Mouse (Mus musculus) embryonic facial prominence, embryonic 11.5 days (tissue): ENCODE measurements around the gene Gkap1. TPM values are rescaled to one million over a fixed set of nuclear protein-coding genes. Genes with fewer than 3 reads are reported as not detected.
A peak's percentile ranks its signal among the peaks of the same experiment; 100 is the strongest.

ENCODE experiments used
- ATAC-seq: fragments of 200-750 bp; cut with Nextera tagmentation; replicated peaks from 2 replicates; pipeline ENCODE4 v1.8.0; 2017; ENCODE audit warnings: low read depth; ENCODE audit not compliant: insufficient number of reproducible peaks, low FRiP score, low TSS enrichment
- DNase-seq: peaks from one replicate; pipeline ENCODE4 v3.0.0-alpha.2; 2015; ENCODE audit warnings: low spot score
- H3K27ac ChIP-seq: fragments of 300-500 bp; sonication (generic); replicated peaks from 2 replicates; pipeline ENCODE4 v1.5.1; 2014; ENCODE audit warnings: mild to moderate bottlenecking, low read depth, low read length, control low read depth
- H3K27me3 ChIP-seq: fragments of 300-500 bp; sonication (generic); 2 replicates; pipeline ENCODE4 v1.6.1; 2014; ENCODE audit warnings: mild to moderate bottlenecking, low read length, moderate library complexity, mixed read lengths; ENCODE audit not compliant: control insufficient read depth, insufficient read depth
- H3K36me3 ChIP-seq: fragments of 300-500 bp; sonication (generic); replicated peaks from 2 replicates; pipeline ENCODE4 v1.6.1; 2014; ENCODE audit warnings: low read depth, mild to moderate bottlenecking, low read length, moderate library complexity, mixed read lengths; ENCODE audit not compliant: control insufficient read depth, insufficient read depth
- H3K4me1 ChIP-seq: fragments of 300-500 bp; sonication (generic); 2 replicates; pipeline ENCODE4 v1.6.1; 2014; ENCODE audit warnings: low read length, mixed read lengths; ENCODE audit not compliant: control insufficient read depth, insufficient read depth
- H3K4me2 ChIP-seq: fragments of 300-500 bp; sonication (generic); 2 replicates; pipeline ENCODE4 v1.6.1; 2014; ENCODE audit warnings: low read depth, mild to moderate bottlenecking, control low read depth, low read length, moderate library complexity
- H3K4me3 ChIP-seq: fragments of 300-500 bp; sonication (generic); 2 replicates; pipeline ENCODE4 v1.5.1; 2014; ENCODE audit warnings: low read depth, low read length, control low read depth
- H3K9ac ChIP-seq: fragments of 300-500 bp; sonication (generic); replicated peaks from 2 replicates; pipeline ENCODE4 v1.6.1; 2014; ENCODE audit warnings: mild to moderate bottlenecking, control low read depth, low read length
- H3K9me3 ChIP-seq: fragments of 300-500 bp; sonication (generic); replicated peaks from 2 replicates; pipeline ENCODE4 v1.6.1; 2016; ENCODE audit warnings: mild to moderate bottlenecking, low read length, inconsistent platforms, mixed read lengths; ENCODE audit not compliant: control insufficient read depth
- WGBS: fragments of 180-500 bp; shearing (Covaris S2); extraction: QIAGEN DNeasy Blood & Tissue Kit; methylation state at CpG from one replicate; pipeline ENCODE4 v1.1.7; 2014; 5-methylcytosine and 5-hydroxymethylcytosine counted together
- polyA plus RNA-seq: library from polyadenylated mRNA; unstranded; fragments of >200 nt; fragmentation: Nextera tagmentation; extraction: Ambion mirVana; gene quantifications from 2 replicates; pipeline ENCODE4 v1.2.1, GENCODE M21; 2014

Gkap1 gene
- polyA plus RNA-seq, 1 experiment from 2014 or later: 31.2 TPM

DNA sequence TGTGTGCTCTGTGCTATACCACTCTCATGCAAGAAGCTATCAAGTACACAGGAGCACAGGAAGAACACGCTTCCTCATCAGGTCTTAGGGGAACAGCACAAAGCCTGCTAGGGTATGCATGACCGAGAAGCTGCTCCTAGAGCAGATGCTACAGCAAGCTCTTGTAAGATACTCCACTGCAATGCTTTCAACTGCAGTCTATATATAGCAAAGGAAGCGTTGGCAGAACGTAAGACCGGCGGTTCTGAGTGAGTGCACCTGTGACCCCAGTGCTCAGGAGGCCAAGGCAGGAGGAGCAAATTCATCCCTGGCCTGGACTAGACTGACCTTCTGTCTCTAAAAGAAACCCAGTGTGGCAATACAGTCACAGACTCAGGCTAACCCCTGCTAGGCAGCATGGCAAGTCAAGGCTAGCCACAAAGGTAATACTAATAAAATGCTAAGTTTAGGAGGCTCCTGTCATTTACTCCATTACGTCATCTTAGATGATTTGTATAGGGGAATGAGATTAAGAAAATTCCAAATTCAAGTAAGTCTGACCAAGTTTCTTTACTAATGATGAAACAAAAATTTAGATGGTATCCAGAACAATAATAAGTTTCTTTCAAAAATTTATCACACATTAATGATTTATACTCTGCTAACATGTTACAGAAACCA is 77.4 kb downstream of the Gkap1 start:
- Histone ChIP-seq H3K36me3 (no peaks in the 10 kb centered on the region), H3K4me2 (no peak overlapping the region), H3K9ac (no peak overlapping the region), H3K4me1 (no peaks in the 10 kb centered on the region), H3K27ac (no peak overlapping the region), H3K9me3 (no peaks in the 10 kb centered on the region), H3K27me3 (no peaks in the 10 kb centered on the region), H3K4me3 (no peak overlapping the region)
- no peak for DNase-seq
- 89% methylated on average over 7 of the region's 7 CpGs for WGBS
- ATAC-seq: no peak

GRCm38 (mm10) chr13:58197211-58197610 is 78.3 kb downstream of the Gkap1 start:
- no peak for ATAC-seq
- Histone ChIP-seq H3K27me3 (no peaks in the 10 kb centered on the region), H3K36me3 (no peaks in the 10 kb centered on the region), H3K27ac (no peak overlapping the region), H3K4me3 (no peak overlapping the region), H3K4me2 (no peak overlapping the region), H3K9ac (no peak overlapping the region), H3K9me3 (no peaks in the 10 kb centered on the region), H3K4me1 (no peaks in the 10 kb centered on the region)
- 86% methylated on average over 3 of the region's 3 CpGs for WGBS
- no peak for DNase-seq

- H3K27me3 ChIP-seq: no peaks in the 10 kb centered on the region
- WGBS: 88% methylated on average over 3 of the region's 3 CpGs
- H3K36me3 ChIP-seq: peaks cover 10% of the 10 kb centered on the region
Observed at GRCm38 (mm10) chr13:58194908-58195307, 80.6 kb downstream of the Gkap1 start.

GRCm38 (mm10) chr13:58193221-58193620 is 82.3 kb downstream of the Gkap1 start:
- H3K4me1 ChIP-seq: no peaks in the 10 kb centered on the region

More at GRCm38 (mm10) chr13:58194908-58195307, 80.6 kb downstream of the Gkap1 start:
- H3K9ac ChIP-seq: no peak overlapping the region
- DNase-seq (no peak), ATAC-seq (no peak)
- H3K4me3 ChIP-seq: no peak overlapping the region
- H3K9me3 ChIP-seq: no peaks in the 10 kb centered on the region
- no peak overlapping the region for H3K4me2 ChIP-seq
- H3K27ac ChIP-seq: no peak overlapping the region
- no peaks in the 10 kb centered on the region for H3K4me1 ChIP-seq

DNA sequence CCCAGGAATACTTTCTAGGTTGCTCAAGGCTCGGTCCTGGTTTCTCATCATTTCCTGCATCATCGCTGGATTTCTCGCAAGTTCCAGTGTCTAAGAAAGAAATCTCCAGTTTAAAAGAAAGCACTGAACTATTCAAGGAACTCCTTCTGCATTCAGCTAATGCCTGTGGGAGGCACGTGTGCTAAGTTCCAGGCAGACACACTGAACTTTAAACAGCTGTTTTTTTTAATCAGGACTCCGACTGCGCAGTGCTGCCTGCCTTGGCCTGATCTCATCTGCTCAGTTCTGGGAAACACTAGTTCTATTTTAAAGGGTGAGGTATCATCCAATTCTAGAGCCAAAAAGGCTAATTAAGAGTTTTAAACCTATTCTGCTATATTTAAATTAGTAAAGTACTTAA is 83.4 kb downstream of the Gkap1 start:
- H3K36me3 ChIP-seq: peaks cover 10% of the 10 kb centered on the region
- ATAC-seq: no peak
- DNase-seq: no peak

More at GRCm38 (mm10) chr13:58193221-58193620, 82.3 kb downstream of the Gkap1 start:
- H3K4me2 ChIP-seq: no peak overlapping the region
- 95% methylated on average over 3 of the region's 3 CpGs for WGBS
- H3K27me3 ChIP-seq: no peaks in the 10 kb centered on the region
- H3K4me3 ChIP-seq: no peak overlapping the region
- no peak overlapping the region for H3K9ac ChIP-seq
- H3K27ac ChIP-seq: no peak overlapping the region
- peaks cover 10% of the 10 kb centered on the region for H3K36me3 ChIP-seq
- no peaks in the 10 kb centered on the region for H3K9me3 ChIP-seq
- DNase-seq (no peak), ATAC-seq (no peak)

GRCm38 (mm10) chr13:58191516-58191915 is 84.0 kb downstream of the Gkap1 start:
- ATAC-seq: no peak
- H3K27me3 ChIP-seq: no peaks in the 10 kb centered on the region
- no peaks in the 10 kb centered on the region for H3K4me1 ChIP-seq
- H3K4me3 ChIP-seq: no peak overlapping the region
- no peak for DNase-seq
- no peaks in the 10 kb centered on the region for H3K9me3 ChIP-seq
- H3K27ac ChIP-seq: no peak overlapping the region
- peaks cover 10% of the 10 kb centered on the region for H3K36me3 ChIP-seq
- no peak overlapping the region for H3K9ac ChIP-seq
- 98% methylated on average over 14 of the region's 14 CpGs for WGBS
- H3K4me2 ChIP-seq: no peak overlapping the region

More for the DNA sequence above, 83.4 kb downstream of the Gkap1 start:
- Histone ChIP-seq H3K9me3 (no peaks in the 10 kb centered on the region), H3K9ac (no peak overlapping the region), H3K4me2 (no peak overlapping the region), H3K27ac (no peak overlapping the region), H3K4me1 (no peaks in the 10 kb centered on the region), H3K27me3 (no peaks in the 10 kb centered on the region), H3K4me3 (no peak overlapping the region)
- 93% methylated on average over 6 of the region's 6 CpGs for WGBS

GRCm38 (mm10) chr13:58189473-58189872 is 86.0 kb downstream of the Gkap1 start:
- H3K36me3 ChIP-seq: peaks cover 10% of the 10 kb centered on the region
- no peak overlapping the region for H3K4me2 ChIP-seq
- WGBS: 82% methylated on average over 5 of the region's 5 CpGs

GRCm38 (mm10) chr13:58188412-58188811 is 87.1 kb downstream of the Gkap1 start:
- Histone ChIP-seq H3K4me3 (no peak overlapping the region), H3K9ac (no peak overlapping the region), H3K4me1 (no peaks in the 10 kb centered on the region), H3K36me3 (peaks cover 10% of the 10 kb centered on the region), H3K27me3 (no peaks in the 10 kb centered on the region), H3K27ac (no peak overlapping the region), H3K4me2 (no peak overlapping the region), H3K9me3 (no peaks in the 10 kb centered on the region)
- DNase-seq (peak; percentile 88), ATAC-seq (no peak)
- WGBS: 64% methylated on average over 4 of the region's 4 CpGs

More at GRCm38 (mm10) chr13:58189473-58189872, 86.0 kb downstream of the Gkap1 start:
- H3K9me3 ChIP-seq: no peaks in the 10 kb centered on the region
- ATAC-seq (no peak), DNase-seq (no peak)
- H3K27ac ChIP-seq: no peak overlapping the region
- no peak overlapping the region for H3K4me3 ChIP-seq
- no peak overlapping the region for H3K9ac ChIP-seq
- H3K4me1 ChIP-seq: no peaks in the 10 kb centered on the region
- H3K27me3 ChIP-seq: no peaks in the 10 kb centered on the region
